Mouse (Mus musculus): ENCODE results near the gene Plbd2. TPM values are rescaled to one million over a fixed set of nuclear protein-coding genes. Genes with fewer than 3 reads are reported as not detected.

Gene Plbd2
- total and polyA plus RNA-seq, 2 experiments from 2014 or later = 38.3 to 47.2 TPM

- TF ChIP-seq CTCF (IDR thresholded peaks at IDR 0.05; ENCODE audit: low read depth) = no peak
- TF ChIP-seq EP300 (IDR thresholded peaks at IDR 0.05; ENCODE audit: low read depth) = no peak
- no peak for DNase-seq (ENCODE audit: low spot score)
These were observed 8.3 kb upstream of the Plbd2 start for GRCm38 (mm10) chr5:120511643-120512220.

DNA sequence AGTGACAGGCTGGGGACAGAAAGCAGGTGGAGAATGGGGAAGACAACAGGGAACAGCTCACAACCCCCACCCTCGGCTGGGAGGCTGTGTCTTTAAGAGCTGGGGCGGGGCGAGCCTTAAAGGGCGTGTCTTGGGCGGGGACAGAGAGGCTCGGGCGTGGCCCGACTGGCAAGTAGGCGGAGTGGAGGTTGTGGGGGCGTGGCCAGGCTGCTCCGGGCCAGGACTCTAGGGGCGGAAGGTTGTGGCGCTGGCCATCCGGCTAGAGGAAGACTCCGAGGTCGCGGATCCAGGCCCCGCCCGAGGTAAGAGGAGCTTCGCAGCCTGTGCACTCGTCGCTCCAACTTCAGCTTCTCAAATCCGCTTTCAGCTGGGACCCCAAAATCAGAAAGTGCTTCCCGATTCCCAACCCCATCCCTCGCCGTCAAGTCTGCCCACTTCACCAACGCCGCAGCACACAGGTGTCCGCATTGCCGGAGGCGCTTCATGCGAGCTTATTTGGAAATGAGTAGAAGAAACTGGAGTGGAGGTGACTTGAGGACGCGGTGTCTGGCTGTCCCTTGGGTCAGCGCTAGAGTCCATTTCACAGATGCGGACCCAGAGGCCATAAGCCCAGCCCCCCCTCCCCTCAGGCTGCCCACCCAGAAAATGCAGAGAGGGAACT, 7.7 kb upstream of the Plbd2 start, which contains the start of gene Slc8b1:
TSS of gene Slc8b1 (plus strand) at position 187 of the 661 bp plus-strand sequence.
- Histone ChIP-seq H3K27me3 (ENCODE audit: control insufficient read depth, insufficient read depth, low read length) (no peaks in the 10 kb centered on the region), H3K36me3 (replicated peaks; ENCODE audit: control insufficient read depth, insufficient read depth, low read length) (no peaks in the 10 kb centered on the region), H3K4me2 (ENCODE audit: low read depth, low read length) (peak within 1 kb of the TSS; percentile 69), H3K9me3 (replicated peaks; ENCODE audit: control insufficient read depth, low read length) (no peaks in the 10 kb centered on the region), H3K4me3 (ENCODE audit: low read depth, low read length) (peak within 1 kb of the TSS; percentile 56), H3K4me1 (ENCODE audit: control insufficient read depth, insufficient read depth) (peaks cover 10% of the 10 kb centered on the region; the same call in 1 of the 2 replicates), H3K27ac (ENCODE audit: low read depth) (0 out of 2 replicates have a peak within 1 kb of the TSS, but pooled peaks have one; percentile 49), H3K9ac (replicated peaks; ENCODE audit: low read depth, low read length) (peak within 1 kb of the TSS; percentile 51)
- peak; percentile 95 for DNase-seq (ENCODE audit: low spot score)
- 1% methylated on average over 36 of the region's 36 CpGs for WGBS
- peak; percentile 97 for ATAC-seq (ENCODE audit: insufficient read depth, low read depth)
- no peak for TF ChIP-seq CTCF (IDR thresholded peaks at IDR 0.05; ENCODE audit: low read depth)
- TF ChIP-seq EP300 (IDR thresholded peaks at IDR 0.05; ENCODE audit: low read depth) = no peak

More at GRCm38 (mm10) chr5:120511643-120512220, 8.3 kb upstream of the Plbd2 start:
- WGBS = 28% methylated on average over 14 of the region's 14 CpGs
- Histone ChIP-seq H3K4me1 (ENCODE audit: control insufficient read depth, insufficient read depth) (peaks cover 16% of the 10 kb centered on the region; the same call in 1 of the 2 replicates), H3K9ac (replicated peaks; ENCODE audit: low read depth, low read length) (peak overlapping the region; percentile 51), H3K4me2 (ENCODE audit: low read depth, low read length) (peak overlapping the region; percentile 69), H3K4me3 (ENCODE audit: low read depth, low read length) (peak overlapping the region; percentile 56), H3K27ac (ENCODE audit: low read depth) (0 out of 2 replicates have a peak overlapping the region, but pooled peaks have one; percentile 49), H3K36me3 (replicated peaks; ENCODE audit: control insufficient read depth, insufficient read depth, low read length) (no peaks in the 10 kb centered on the region), H3K27me3 (ENCODE audit: control insufficient read depth, insufficient read depth, low read length) (no peaks in the 10 kb centered on the region), H3K9me3 (replicated peaks; ENCODE audit: control insufficient read depth, low read length) (no peaks in the 10 kb centered on the region)
- no peak for ATAC-seq (ENCODE audit: insufficient read depth, low read depth)

GRCm38 (mm10) chr5:120507311-120507710, 3.9 kb upstream of the Plbd2 start:
- TF ChIP-seq CTCF (IDR thresholded peaks at IDR 0.05; ENCODE audit: low read depth) = no peak
- TF ChIP-seq EP300 (IDR thresholded peaks at IDR 0.05; ENCODE audit: low read depth) = no peak
- WGBS = 54% methylated on average over 4 of the region's 4 CpGs
- Histone ChIP-seq H3K36me3 (replicated peaks; ENCODE audit: control insufficient read depth, insufficient read depth, low read length) (no peaks in the 10 kb centered on the region), H3K4me3 (ENCODE audit: low read depth, low read length) (no peak overlapping the region), H3K27ac (ENCODE audit: low read depth) (no peak overlapping the region), H3K9me3 (replicated peaks; ENCODE audit: control insufficient read depth, low read length) (no peaks in the 10 kb centered on the region), H3K4me1 (ENCODE audit: control insufficient read depth, insufficient read depth) (peaks cover 7% of the 10 kb centered on the region), H3K27me3 (ENCODE audit: control insufficient read depth, insufficient read depth, low read length) (no peaks in the 10 kb centered on the region), H3K4me2 (ENCODE audit: low read depth, low read length) (no peak overlapping the region), H3K9ac (replicated peaks; ENCODE audit: low read depth, low read length) (no peak overlapping the region)
- DNase-seq (ENCODE audit: low spot score) = no peak
- ATAC-seq (ENCODE audit: insufficient read depth, low read depth) = no peak

DNA sequence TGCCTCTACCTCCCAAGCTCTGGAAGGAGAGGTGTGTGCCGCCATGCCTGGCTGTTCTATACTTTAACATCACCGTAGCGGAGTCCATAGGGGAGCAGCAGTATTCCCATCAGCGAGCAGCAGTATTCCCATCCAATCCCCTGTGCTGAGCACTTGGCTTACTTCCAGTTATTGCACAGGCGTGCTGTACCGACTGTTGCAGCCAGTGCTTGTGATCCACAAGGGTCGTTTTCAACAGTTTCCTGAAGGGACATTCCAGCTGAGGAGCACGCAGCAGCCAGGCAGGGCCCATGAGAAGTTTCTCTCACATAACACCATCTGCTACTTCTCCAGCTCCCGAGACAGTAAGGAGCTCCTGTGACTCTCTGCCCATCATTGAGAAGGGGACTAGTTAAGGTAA, 3.1 kb upstream of the Plbd2 start:
- no peak for DNase-seq (ENCODE audit: low spot score)
- Histone ChIP-seq H3K9me3 (replicated peaks; ENCODE audit: control insufficient read depth, low read length) (no peaks in the 10 kb centered on the region), H3K4me2 (ENCODE audit: low read depth, low read length) (no peak overlapping the region), H3K4me1 (ENCODE audit: control insufficient read depth, insufficient read depth) (peaks cover 15% of the 10 kb centered on the region), H3K36me3 (replicated peaks; ENCODE audit: control insufficient read depth, insufficient read depth, low read length) (no peaks in the 10 kb centered on the region), H3K27me3 (ENCODE audit: control insufficient read depth, insufficient read depth, low read length) (no peaks in the 10 kb centered on the region), H3K27ac (ENCODE audit: low read depth) (no peak overlapping the region), H3K4me3 (ENCODE audit: low read depth, low read length) (no peak overlapping the region), H3K9ac (replicated peaks; ENCODE audit: low read depth, low read length) (no peak overlapping the region)
- 25% methylated on average over 9 of the region's 9 CpGs for WGBS
- no peak for TF ChIP-seq EP300 (IDR thresholded peaks at IDR 0.05; ENCODE audit: low read depth)
- TF ChIP-seq CTCF (IDR thresholded peaks at IDR 0.05; ENCODE audit: low read depth) = no peak
- ATAC-seq (ENCODE audit: insufficient read depth, low read depth) = no peak

DNA sequence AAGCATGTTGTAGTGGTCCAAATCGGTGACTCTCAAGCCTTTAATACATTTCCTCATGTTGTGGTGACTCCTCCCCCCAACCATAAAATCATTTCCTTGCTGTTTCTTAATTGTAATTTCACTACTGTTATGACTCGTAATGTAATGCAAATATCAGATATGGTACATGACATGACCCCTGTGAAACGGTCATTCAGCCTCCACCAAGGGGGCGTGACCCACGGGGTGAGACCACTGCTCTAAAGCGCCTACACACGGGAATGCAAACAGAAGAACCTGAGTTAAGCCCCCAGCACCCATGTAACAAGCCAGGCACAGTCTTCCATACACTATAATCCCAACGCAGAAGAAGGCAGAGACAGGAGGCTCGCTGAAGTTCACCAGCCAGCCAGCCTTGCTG, 2.4 kb upstream of the Plbd2 start:
- TF ChIP-seq CTCF (IDR thresholded peaks at IDR 0.05; ENCODE audit: low read depth) = no peak
- TF ChIP-seq EP300 (IDR thresholded peaks at IDR 0.05; ENCODE audit: low read depth) = no peak
- Histone ChIP-seq H3K4me1 (ENCODE audit: control insufficient read depth, insufficient read depth) (peaks cover 15% of the 10 kb centered on the region), H3K9me3 (replicated peaks; ENCODE audit: control insufficient read depth, low read length) (no peaks in the 10 kb centered on the region), H3K4me2 (ENCODE audit: low read depth, low read length) (no peak overlapping the region), H3K27me3 (ENCODE audit: control insufficient read depth, insufficient read depth, low read length) (no peaks in the 10 kb centered on the region), H3K36me3 (replicated peaks; ENCODE audit: control insufficient read depth, insufficient read depth, low read length) (no peaks in the 10 kb centered on the region), H3K4me3 (ENCODE audit: low read depth, low read length) (no peak overlapping the region), H3K27ac (ENCODE audit: low read depth) (no peak overlapping the region), H3K9ac (replicated peaks; ENCODE audit: low read depth, low read length) (no peak overlapping the region)
- ATAC-seq (ENCODE audit: insufficient read depth, low read depth) = no peak
- WGBS = 62% methylated on average over 9 of the region's 9 CpGs
- no peak for DNase-seq (ENCODE audit: low spot score)
